ENCODE assay signal across 21 mouse cellular contexts in the genomic region with DNA sequence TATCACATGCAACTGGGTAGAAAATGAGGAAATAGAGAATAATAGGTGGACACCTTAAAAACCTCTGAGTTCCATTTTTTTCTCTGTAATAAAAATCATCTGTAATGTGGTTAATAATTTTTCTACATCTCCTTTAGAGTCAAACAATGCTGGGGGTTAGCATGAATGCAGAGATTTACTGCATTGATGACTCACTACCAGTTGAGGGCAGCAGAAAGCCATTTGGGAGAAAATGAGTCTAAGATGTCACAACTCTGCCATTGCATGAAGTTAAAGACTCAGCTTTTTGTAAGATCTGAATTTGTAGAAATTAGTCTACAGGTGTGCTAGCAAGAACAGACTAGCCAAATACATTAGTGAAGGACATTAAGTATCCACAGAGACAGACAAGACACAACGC. TPM values are rescaled to one million over a fixed set of nuclear protein-coding genes. Genes with fewer than 3 reads are reported as not detected.
A peak's percentile ranks its signal among the peaks of the same experiment; 100 is the strongest.
DNase-seq lines count a peak whose midpoint lies in the region; ATAC-seq and TF ChIP-seq lines count a peak whose summit lies in the region.
"Had no signal": no experiment of that assay in that cellular context is flagged by ENCODE, and none has a peak within 500 bp of the region (broad histone marks: within the 10 kb centered on the region; RNA-seq: fewer than 3 reads in every experiment).

No protein-coding gene starts in this region.

- H3K4me3 ChIP-seq in forebrain, postnatal 0 days (ENCODE audit: low read depth, low read length): no peak overlapping the region
- H3K4me3 ChIP-seq in forebrain, embryonic 11.5 days (ENCODE audit: low read depth, low read length): no peak overlapping the region
- no peak overlapping the region for H3K4me3 ChIP-seq in layer of hippocampus, adult 2 months
- H3K4me3 ChIP-seq in MEL (ENCODE audit: control insufficient read depth in 1 of 2, insufficient read depth in 1 of 2, low read depth in 2 of 2, low read length in 2 of 2): no peak overlapping the region
- H3K4me3 ChIP-seq: myocyte had no signal

- no peaks in the 10 kb centered on the region for H3K36me3 ChIP-seq in forebrain, postnatal 0 days (ENCODE audit: insufficient read depth)
- no peaks in the 10 kb centered on the region for H3K36me3 ChIP-seq in forebrain, embryonic 11.5 days (ENCODE audit: control insufficient read depth, insufficient read depth, low read length)
- no peaks in the 10 kb centered on the region for H3K36me3 ChIP-seq in MEL (ENCODE audit: control insufficient read depth in 1 of 2, insufficient read depth in 2 of 2, low read length in 2 of 2)

- peak; percentile 38 for TF ChIP-seq RAD21 in MEL (IDR thresholded peaks at IDR 0.05; ENCODE audit: low read depth, low read length)

- no peak for TF ChIP-seq POLR2A in MEL (IDR thresholded peaks at IDR 0.05; ENCODE audit: control insufficient read depth in 1 of 2, insufficient read depth in 1 of 2, low read depth in 1 of 2, low read length in 2 of 2, poor library complexity in 1 of 2)
- TF ChIP-seq POLR2A in brain, embryonic 14.5 days (IDR thresholded peaks at IDR 0.05; ENCODE audit: borderline replicate concordance, extremely low read depth, insufficient read depth, insufficient read length, poor library complexity, severe bottlenecking): no peak

- peaks cover 10% of the 10 kb centered on the region; the same call in 1 of the 2 replicates for H3K4me1 ChIP-seq in forebrain, postnatal 0 days (ENCODE audit: insufficient read depth)
- peaks cover 6% of the 10 kb centered on the region; the same call in 1 of the 2 replicates for H3K4me1 ChIP-seq in forebrain, embryonic 11.5 days (replicated peaks; ENCODE audit: control insufficient read depth, insufficient read depth, low read length)
- H3K4me1 ChIP-seq in MEL (ENCODE audit: control insufficient read depth in 1 of 2, insufficient read depth in 2 of 2, low read length in 2 of 2): no peaks in the 10 kb centered on the region

- H3K79me2 ChIP-seq in MEL (ENCODE audit: control insufficient read depth, insufficient read depth, low read length, poor library complexity): no peaks in the 10 kb centered on the region

- DNase-seq in forebrain, postnatal 0 days: peak; percentile 68
- DNase-seq in forebrain, embryonic 11.5 days (ENCODE audit: low spot score): no peak
- no peak for DNase-seq in layer of hippocampus, adult 2 months (ENCODE audit: low spot score in 2 of 2)
- DNase-seq in layer of hippocampus, postnatal 25 days (ENCODE audit: extremely low spot score in 1 of 2, low spot score in 1 of 2): no peak
- DNase-seq in MEL (ENCODE audit: low read depth, low spot score): peak; percentile 5
- DNase-seq in brain, embryonic 14.5 days (ENCODE audit: low read depth): peak; percentile 71
- DNase-seq in cerebellum, adult 9-10 months: no peak
- no peak for DNase-seq in urinary bladder, adult 18-20 months (ENCODE audit: low spot score in 2 of 2)
- DNase-seq: cerebellum, adult 8-10 months; gastrocnemius, postnatal 14 days; kidney, postnatal 10 days; lung, postnatal 14 days; thymus, postnatal 14 days had no signal

- no peak overlapping the region for H3K27ac ChIP-seq in forebrain, postnatal 0 days (ENCODE audit: low read depth, low read length)
- no peak overlapping the region for H3K27ac ChIP-seq in forebrain, embryonic 11.5 days (ENCODE audit: low read depth, low read length)
- H3K27ac ChIP-seq in layer of hippocampus, adult 2 months: no peak overlapping the region
- H3K27ac ChIP-seq in MEL (ENCODE audit: control insufficient read depth, low read depth, low read length): no peak overlapping the region

- H3K4me2 ChIP-seq in forebrain, postnatal 0 days (ENCODE audit: low read depth): no peak overlapping the region
- no peak overlapping the region for H3K4me2 ChIP-seq in forebrain, embryonic 11.5 days (ENCODE audit: low read depth, low read length, severe bottlenecking)
- H3K4me2 ChIP-seq: liver, embryonic 11.5 days had no signal

- no peaks in the 10 kb centered on the region for H3K9me3 ChIP-seq in forebrain, postnatal 0 days (ENCODE audit: low read length)
- no peaks in the 10 kb centered on the region for H3K9me3 ChIP-seq in forebrain, embryonic 11.5 days (ENCODE audit: control insufficient read depth, low read length)
- no peaks in the 10 kb centered on the region for H3K9me3 ChIP-seq in MEL (replicated peaks; ENCODE audit: insufficient read depth, low read length)

- WGBS in forebrain, postnatal 0 days: 44% methylated on average over 1 of the region's 1 CpGs
- WGBS in forebrain, embryonic 11.5 days: 44% methylated on average over 1 of the region's 1 CpGs

- TF ChIP-seq CTCF in forebrain, postnatal 0 days (IDR thresholded peaks at IDR 0.05; ENCODE audit: low read depth): peak; percentile 77
- peak; percentile 80 for TF ChIP-seq CTCF in layer of hippocampus, adult 2 months (conservative IDR thresholded peaks at IDR 0.05)
- TF ChIP-seq CTCF in MEL (IDR thresholded peaks at IDR 0.05 in 2 of 3, conservative IDR thresholded peaks at IDR 0.05 in 1 of 3; ENCODE audit: control insufficient read depth in 1 of 3, insufficient read depth in 1 of 3, low read depth in 2 of 3, low read length in 3 of 3, poor library complexity in 1 of 3, severe bottlenecking in 1 of 3): peak in 1 of 3 experiments; percentile 39; a peak in 2 of 6 replicates
- peak; percentile 59; the same call in 1 of the 2 replicates for TF ChIP-seq CTCF in brain, embryonic 14.5 days (IDR thresholded peaks at IDR 0.05; ENCODE audit: borderline replicate concordance, extremely low read depth, insufficient read depth, insufficient read length)

- ATAC-seq in forebrain, postnatal 0 days: peak; percentile 57; the same call in 1 of the 2 replicates
- no peak for ATAC-seq in forebrain, embryonic 11.5 days (replicated peaks; ENCODE audit: low FRiP score)
- ATAC-seq: intestine, embryonic 16.5 days had no signal

- no peak overlapping the region for H3K9ac ChIP-seq in forebrain, postnatal 0 days
- no peak overlapping the region for H3K9ac ChIP-seq in forebrain, embryonic 11.5 days (ENCODE audit: low read length)
- no peak overlapping the region for H3K9ac ChIP-seq in MEL (ENCODE audit: control insufficient read depth, low read depth, low read length, poor library complexity, severe bottlenecking)

- TF ChIP-seq EP300 in MEL (IDR thresholded peaks at IDR 0.05; ENCODE audit: low read depth in 1 of 2, low read length in 2 of 2): no peak

- H3K27me3 ChIP-seq in forebrain, postnatal 0 days (ENCODE audit: insufficient read depth, low read length): no peaks in the 10 kb centered on the region
- peaks cover 5% of the 10 kb centered on the region; the same call in 1 of the 2 replicates for H3K27me3 ChIP-seq in forebrain, embryonic 11.5 days (ENCODE audit: control insufficient read depth, insufficient read depth, low read length)
- no peaks in the 10 kb centered on the region for H3K27me3 ChIP-seq in MEL (ENCODE audit: control insufficient read depth in 1 of 2, insufficient read depth in 2 of 2, low read length in 2 of 2)

TF ChIP-seq in MEL, 35 proteins besides CTCF, POLR2A, EP300 and RAD21:
- no peak for TF ChIP-seq TCF12 (IDR thresholded peaks at IDR 0.05; ENCODE audit: low read depth, low read length)
- TF ChIP-seq SMC3 (IDR thresholded peaks at IDR 0.05; ENCODE audit: low read depth, low read length): peak; percentile 21; the same call in 1 of the 2 replicates

RNA-seq across cellular contexts. Expression of gene Foxg1, which starts 13.5 kb away (rescaled TPM):
- total RNA-seq in forebrain, postnatal 0 days (2014; rRNA removed): 76.5 and 79.4 TPM in 2 replicates
- polyA plus RNA-seq in forebrain, postnatal 0 days (2015; fragmentation: Nextera tagmentation; extraction: Ambion mirVana): 50.8 and 53.4 TPM in 2 replicates
- polyA plus RNA-seq in forebrain, embryonic 11.5 days (2014; fragmentation: Nextera tagmentation; extraction: Ambion mirVana): 40.4 and 45.5 TPM in 2 replicates
- 100 to 1,000 TPM; 149 to 167 TPM for total RNA-seq in layer of hippocampus, adult 2 months (2021)
- 100 to 1,000 TPM; 148 to 181 TPM for total RNA-seq in layer of hippocampus, postnatal 25 days (2021)
- total RNA-seq in MEL (2012; rRNA removed): not detected in 2 replicates
- polyA plus RNA-seq in MEL (2012; ENCODE audit: insufficient read depth in 1 of 2, insufficient read length in 2 of 2, low read depth in 1 of 2, low replicate concordance in 2 of 2, missing spikeins in 1 of 2): not detected
- 76.0 and 160 TPM in 2 replicates for polyA plus RNA-seq in brain, embryonic 14.5 days (2012; rRNA removed)
- total RNA-seq: gastrocnemius, postnatal 14 days; heart, postnatal 25 days; neutrophil, adult 5-6 weeks had no signal
- polyA plus RNA-seq: intestine, embryonic 16.5 days; myocyte; spleen, adult 2 months had no signal

RNA-seq across cellular contexts. Expression of gene Gm43517, which starts 16.0 kb away (rescaled TPM):
- 16.1 and 16.8 TPM in 2 replicates for total RNA-seq in forebrain, postnatal 0 days (2014; rRNA removed)
- polyA plus RNA-seq in forebrain, postnatal 0 days (2015; fragmentation: Nextera tagmentation; extraction: Ambion mirVana): 0.53 and 0.85 TPM in 2 replicates
- 1.3 and 1.4 TPM in 2 replicates for polyA plus RNA-seq in forebrain, embryonic 11.5 days (2014; fragmentation: Nextera tagmentation; extraction: Ambion mirVana)
- 10 to 100 TPM; 11.7 to 12.8 TPM for total RNA-seq in layer of hippocampus, adult 2 months (2021)
- 10 to 100 TPM in 1 of 2 experiments, 1 to 10 TPM in 1; 7.1 to 13.1 TPM for total RNA-seq in layer of hippocampus, postnatal 25 days (2021)
- total RNA-seq in MEL (2012; rRNA removed): not detected in 2 replicates
- polyA plus RNA-seq in MEL (2012; ENCODE audit: insufficient read depth in 1 of 2, insufficient read length in 2 of 2, low read depth in 1 of 2, low replicate concordance in 2 of 2, missing spikeins in 1 of 2): not detected
- polyA plus RNA-seq in brain, embryonic 14.5 days (2012; rRNA removed): 1.5 and 4.7 TPM in 2 replicates
- total RNA-seq: gastrocnemius, postnatal 14 days; heart, postnatal 25 days; neutrophil, adult 5-6 weeks had no signal
- polyA plus RNA-seq: embryonic facial prominence, embryonic 14.5 days; intestine, embryonic 16.5 days; liver, embryonic 11.5 days; myocyte; spleen, adult 2 months; stomach, embryonic 16.5 days had no signal

Comparison
In these comparisons a context has a peak if more than half of its experiments do, and no peak if none do; other contexts are left out.
1. DNase-seq: peak in forebrain, postnatal 0 days (single experiment), MEL (single experiment) and brain, embryonic 14.5 days (single experiment); none in forebrain, embryonic 11.5 days (single experiment), layer of hippocampus, adult 2 months (0 of 2), layer of hippocampus, postnatal 25 days (0 of 2), cerebellum, adult 9-10 months (single experiment) and urinary bladder, adult 18-20 months (0 of 2).
2. RNA of gene Foxg1, which starts 13.5 kb away (total RNA-seq): 148 to 181 TPM in layer of hippocampus, postnatal 25 days, 149 to 167 TPM in layer of hippocampus, adult 2 months and 76.5 to 79.4 TPM in forebrain, postnatal 0 days; not detected in MEL; every median in the first group is over 10 times any median in the second.